Mouse (Mus musculus) embryonic facial prominence, embryonic 12.5 days (tissue): ENCODE measurements at regions not wholly inside any gene's neighbourhood (a gene's known extent, or its start where the extent isn't known, plus 50 kb on each side); places are given as distances from the start of the nearest gene placed in this dataset.

Experiments used
- ATAC-seq: fragments of 200-750 bp; cut with Nextera tagmentation; 2 replicates; pipeline ENCODE4 v1.8.0; 2017; ENCODE audit not compliant: insufficient number of reproducible peaks, insufficient read depth, low FRiP score, low TSS enrichment
- H3K27ac ChIP-seq: fragments of 300-500 bp; sonication (generic); 2 replicates; pipeline ENCODE4 v1.5.1; 2016; ENCODE audit warnings: mild to moderate bottlenecking
- H3K27me3 ChIP-seq: fragments of 300-500 bp; sonication (generic); 2 replicates; pipeline ENCODE4 v1.6.1; 2016; ENCODE audit warnings: mild to moderate bottlenecking, moderate library complexity
- H3K36me3 ChIP-seq: fragments of 300-500 bp; sonication (generic); 2 replicates; pipeline ENCODE4 v1.6.1; 2016; ENCODE audit warnings: mild to moderate bottlenecking
- H3K4me1 ChIP-seq: fragments of 300-500 bp; sonication (generic); 2 replicates; pipeline ENCODE4 v1.6.1; 2016
- H3K4me2 ChIP-seq: fragments of 300-500 bp; sonication (generic); replicated peaks from 2 replicates; pipeline ENCODE4 v1.6.1; 2016; ENCODE audit warnings: mild to moderate bottlenecking, moderate library complexity
- H3K4me3 ChIP-seq: fragments of 300-500 bp; sonication (generic); 2 replicates; pipeline ENCODE4 v1.5.1; 2016; ENCODE audit warnings: mild to moderate bottlenecking
- H3K9ac ChIP-seq: fragments of 300-500 bp; sonication (generic); 2 replicates; pipeline ENCODE4 v1.6.1; 2016; ENCODE audit warnings: mild to moderate bottlenecking, moderate library complexity
- H3K9me3 ChIP-seq: fragments of 300-500 bp; sonication (generic); 2 replicates; pipeline ENCODE4 v1.6.1; 2016; ENCODE audit warnings: mild to moderate bottlenecking, moderate library complexity
- WGBS: fragments of 180-500 bp; shearing (Covaris S2); methylation state at CpG from one replicate; pipeline ENCODE4 v1.1.7; 2016; 5-methylcytosine and 5-hydroxymethylcytosine counted together

DNA sequence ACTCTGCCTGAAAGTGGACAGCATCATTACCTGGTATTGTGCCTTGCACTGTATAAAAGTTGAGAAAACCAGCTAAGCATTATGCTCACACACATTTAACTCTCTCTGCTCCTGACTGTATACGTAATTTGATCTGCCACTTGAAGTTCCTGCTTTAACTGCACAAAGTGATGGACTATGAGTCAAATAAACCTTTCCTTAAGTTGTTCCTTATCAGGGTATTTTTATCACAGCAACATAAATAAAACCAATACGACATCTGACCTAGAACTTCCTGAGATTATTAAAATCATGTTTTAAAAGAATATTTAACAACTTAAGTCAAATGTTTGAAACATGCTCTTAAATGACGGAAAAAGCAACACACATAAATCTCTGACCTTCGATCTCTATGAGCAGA is 134.9 kb upstream of the Meis1 start:
- Histone ChIP-seq H3K4me3 (no peak overlapping the region), H3K27ac (no peak overlapping the region), H3K27me3 (no peaks in the 10 kb centered on the region), H3K9me3 (no peaks in the 10 kb centered on the region), H3K4me1 (no peaks in the 10 kb centered on the region), H3K9ac (no peak overlapping the region), H3K36me3 (no peaks in the 10 kb centered on the region), H3K4me2 (no peak overlapping the region)
- 62% methylated on average over 4 of the region's 4 CpGs for WGBS
- no peak for ATAC-seq

DNA sequence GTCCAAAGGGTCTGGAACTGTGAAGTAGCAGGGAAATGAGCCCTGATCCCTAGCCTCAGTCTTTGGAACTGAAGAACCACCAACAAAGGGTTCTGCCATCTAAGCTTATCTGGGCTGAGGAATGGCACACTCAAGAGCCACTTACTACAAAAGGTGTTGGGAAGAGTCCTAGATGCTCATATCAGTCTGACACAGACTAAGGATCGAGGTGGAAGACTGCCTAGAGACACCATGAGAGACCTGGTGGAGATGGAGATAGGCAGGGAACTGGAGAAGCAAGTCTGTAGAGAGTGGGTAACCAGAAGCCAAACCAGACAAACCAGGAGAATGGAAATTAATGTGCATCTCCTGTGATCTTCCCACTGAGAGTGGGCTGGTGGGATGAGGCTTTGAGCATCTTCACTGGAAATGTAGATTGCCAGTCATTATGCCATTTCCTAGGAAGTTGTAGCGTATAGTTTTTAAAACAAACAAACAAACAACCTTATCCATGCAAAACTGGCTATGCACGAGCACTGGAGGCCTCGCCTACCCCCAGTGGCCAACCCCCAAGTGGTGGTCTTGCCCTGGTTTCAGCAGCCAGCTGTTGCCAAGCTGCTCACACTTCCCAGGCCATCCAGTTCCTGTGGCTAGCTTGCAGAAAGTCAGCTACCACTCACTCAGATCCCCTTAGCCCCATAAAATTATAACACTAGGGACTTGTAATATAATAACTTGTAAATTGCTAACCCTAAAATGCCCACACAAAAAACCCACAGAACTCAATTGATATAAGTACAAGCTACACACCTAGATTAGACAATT is 136.2 kb upstream of the Meis1 start:
- no peaks in the 10 kb centered on the region for H3K4me1 ChIP-seq
- H3K4me3 ChIP-seq, result no peak overlapping the region
- no peaks in the 10 kb centered on the region for H3K27me3 ChIP-seq
- H3K27ac ChIP-seq, result no peak overlapping the region
- H3K9ac ChIP-seq, result no peak overlapping the region
- H3K9me3 ChIP-seq, result no peaks in the 10 kb centered on the region
- no peak for ATAC-seq
- no peak overlapping the region for H3K4me2 ChIP-seq
- 82% methylated on average over 4 of the region's 4 CpGs for WGBS
- no peaks in the 10 kb centered on the region for H3K36me3 ChIP-seq

DNA sequence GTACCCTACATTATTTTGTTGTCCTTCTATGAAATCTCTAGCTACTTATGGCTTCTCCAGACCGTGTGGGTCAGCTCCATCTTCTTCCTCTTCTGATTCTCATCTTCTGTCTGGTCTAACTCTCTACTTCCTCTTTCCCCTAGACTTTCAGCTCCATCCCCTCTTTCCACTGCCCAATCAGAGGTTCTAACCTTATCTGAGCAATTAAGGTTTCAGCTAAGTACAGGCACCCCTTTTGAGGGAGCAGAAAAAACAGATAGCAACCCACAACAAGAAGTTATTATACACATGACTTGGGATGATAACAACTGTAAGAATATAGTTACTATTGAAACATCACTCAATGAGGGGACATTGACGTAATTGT is 136.8 kb upstream of the Meis1 start:
- Histone ChIP-seq H3K4me1 (no peaks in the 10 kb centered on the region), H3K36me3 (no peaks in the 10 kb centered on the region), H3K4me3 (no peak overlapping the region), H3K27ac (no peak overlapping the region), H3K9ac (no peak overlapping the region), H3K4me2 (no peak overlapping the region), H3K9me3 (no peaks in the 10 kb centered on the region), H3K27me3 (no peaks in the 10 kb centered on the region)
- ATAC-seq, result no peak
- WGBS, result 85% methylated on average over 2 of the region's 2 CpGs

DNA sequence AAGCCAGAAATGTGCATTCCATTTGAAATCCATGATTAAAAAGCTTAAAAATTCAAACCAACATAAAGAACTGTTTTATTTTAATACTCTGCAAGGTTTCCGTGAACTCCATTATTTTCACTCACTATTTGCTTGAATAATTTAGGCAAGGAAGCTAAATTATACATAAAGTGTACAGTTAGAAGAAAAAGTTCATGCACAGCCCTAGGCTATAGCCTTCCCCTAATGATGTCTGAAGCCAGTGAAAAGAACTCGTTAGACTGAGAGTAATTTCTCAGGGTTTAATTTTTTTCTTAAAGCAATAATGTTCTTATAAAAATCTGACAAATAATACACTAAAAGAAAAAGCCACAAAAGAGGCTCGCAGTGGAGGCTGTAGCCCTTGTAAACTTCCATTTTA is 141.4 kb upstream of the Meis1 start:
- H3K4me1 ChIP-seq, result no peaks in the 10 kb centered on the region
- no peaks in the 10 kb centered on the region for H3K9me3 ChIP-seq
- no peak overlapping the region for H3K9ac ChIP-seq
- H3K36me3 ChIP-seq, result no peaks in the 10 kb centered on the region
- H3K4me2 ChIP-seq, result no peak overlapping the region
- ATAC-seq, result no peak
- no peaks in the 10 kb centered on the region for H3K27me3 ChIP-seq
- no peak overlapping the region for H3K4me3 ChIP-seq
- H3K27ac ChIP-seq, result no peak overlapping the region
- 42% methylated on average over 3 of the region's 3 CpGs for WGBS

DNA sequence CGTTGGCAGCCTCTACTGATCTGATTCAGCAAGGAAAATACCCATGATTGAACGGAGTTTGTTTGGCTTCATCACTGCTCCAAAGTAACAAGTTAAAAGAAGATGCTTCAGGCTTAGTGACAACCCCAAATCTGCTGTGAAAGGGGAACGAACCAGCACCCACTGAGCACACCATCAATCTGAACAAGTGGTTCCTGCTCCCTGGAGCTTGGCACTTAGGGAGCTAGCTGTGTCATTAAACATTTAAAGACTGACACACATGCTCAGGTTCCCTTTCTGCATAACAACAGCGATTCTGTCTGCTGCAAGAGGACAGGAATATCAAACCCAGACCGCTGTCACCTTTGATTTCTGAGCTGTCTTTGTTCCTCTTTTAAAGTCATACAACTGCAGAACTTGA is 141.9 kb upstream of the Meis1 start:
- 41% methylated on average over 5 of the region's 5 CpGs for WGBS
- no peaks in the 10 kb centered on the region for H3K27me3 ChIP-seq
- H3K36me3 ChIP-seq, result no peaks in the 10 kb centered on the region
- H3K4me1 ChIP-seq, result no peaks in the 10 kb centered on the region
- no peak overlapping the region for H3K27ac ChIP-seq
- no peak overlapping the region for H3K4me2 ChIP-seq
- no peaks in the 10 kb centered on the region for H3K9me3 ChIP-seq
- H3K9ac ChIP-seq, result no peak overlapping the region
- no peak for ATAC-seq
- no peak overlapping the region for H3K4me3 ChIP-seq

DNA sequence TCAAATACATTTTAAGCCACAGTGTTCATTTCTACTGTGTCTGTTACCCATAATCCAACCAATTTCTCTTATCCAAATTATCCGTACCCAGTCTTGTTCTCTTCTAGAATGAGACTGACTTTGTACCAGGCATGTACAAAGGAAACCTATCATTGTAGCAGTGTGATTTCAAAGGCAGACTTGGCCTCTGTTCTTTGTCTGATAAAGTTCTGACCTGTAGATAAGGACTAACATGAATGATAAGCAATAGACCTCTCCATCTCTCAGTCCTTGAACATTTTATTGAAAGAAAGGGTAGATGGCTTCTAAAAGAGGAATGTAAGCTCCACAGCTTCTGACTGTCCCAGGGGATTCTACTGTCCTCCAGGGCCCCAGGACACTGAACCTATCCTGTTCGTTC is 152.2 kb upstream of the Meis1 start:
- no peak overlapping the region for H3K27ac ChIP-seq
- H3K27me3 ChIP-seq, result no peaks in the 10 kb centered on the region
- no peaks in the 10 kb centered on the region for H3K9me3 ChIP-seq
- no peak overlapping the region for H3K4me2 ChIP-seq
- 80% methylated on average over 2 of the region's 2 CpGs for WGBS
- no peak overlapping the region for H3K4me3 ChIP-seq
- no peaks in the 10 kb centered on the region for H3K36me3 ChIP-seq
- no peaks in the 10 kb centered on the region for H3K4me1 ChIP-seq
- no peak for ATAC-seq
- H3K9ac ChIP-seq, result no peak overlapping the region

DNA sequence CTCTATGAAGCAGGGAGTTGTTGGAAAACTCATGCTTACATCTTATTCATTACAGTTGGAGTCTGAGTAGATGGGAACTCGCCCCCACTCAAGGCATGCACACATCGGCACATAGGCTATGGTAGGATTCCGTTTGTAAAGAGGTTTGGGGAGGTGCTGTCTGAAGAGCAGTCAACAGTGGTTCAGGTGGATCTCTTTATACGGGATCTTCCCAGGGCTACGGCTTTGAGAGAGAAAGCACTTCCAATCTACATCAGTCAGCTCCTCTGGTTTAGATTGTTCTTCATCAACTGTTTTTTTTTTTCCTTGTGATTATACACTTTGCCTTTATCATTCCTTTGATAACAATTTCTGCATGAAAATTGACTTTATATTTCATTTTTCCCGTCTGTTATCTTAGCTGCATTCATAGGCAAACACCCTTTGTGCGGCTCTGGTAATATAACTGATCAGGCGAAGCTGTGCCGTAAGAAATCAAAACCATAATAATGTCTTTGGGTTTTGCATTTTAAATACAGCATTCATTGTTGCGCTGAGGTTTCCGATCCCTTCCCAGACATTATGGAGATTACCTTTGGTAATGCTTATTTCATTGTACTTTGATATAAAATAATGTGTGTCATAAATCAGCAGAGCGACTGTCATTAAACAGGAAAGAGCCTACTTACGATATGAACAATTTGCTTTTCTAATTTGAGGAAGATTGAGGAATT is 155.7 kb upstream of the Meis1 start:
- no peaks in the 10 kb centered on the region for H3K27me3 ChIP-seq
- H3K36me3 ChIP-seq, result no peaks in the 10 kb centered on the region
- H3K9me3 ChIP-seq, result no peaks in the 10 kb centered on the region
- H3K27ac ChIP-seq, result no peak overlapping the region
- ATAC-seq, result no peak
- no peak overlapping the region for H3K4me3 ChIP-seq
- WGBS, result 86% methylated on average over 13 of the region's 13 CpGs
- no peaks in the 10 kb centered on the region for H3K4me1 ChIP-seq
- H3K9ac ChIP-seq, result no peak overlapping the region
- H3K4me2 ChIP-seq, result no peak overlapping the region

DNA sequence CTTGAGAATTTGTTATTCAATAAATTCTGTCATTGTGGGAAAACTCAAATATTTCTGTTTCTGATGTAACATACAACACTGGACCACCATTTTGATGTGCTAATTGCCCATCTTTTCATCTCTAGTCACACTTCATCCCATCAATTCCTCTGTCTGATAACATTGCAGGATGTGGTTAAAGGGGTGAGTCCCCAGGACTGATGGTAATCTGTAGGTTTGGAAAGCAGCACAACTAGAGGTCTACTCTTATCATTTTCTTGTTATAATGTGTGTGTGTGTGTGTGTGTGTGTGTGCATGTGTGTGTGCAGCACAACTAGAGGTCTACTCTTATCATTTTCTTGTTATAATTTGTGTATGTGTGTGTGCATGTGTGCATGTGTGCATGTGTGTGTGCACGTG is 160.5 kb upstream of the Meis1 start:
- no peak overlapping the region for H3K27ac ChIP-seq
- ATAC-seq, result no peak

DNA sequence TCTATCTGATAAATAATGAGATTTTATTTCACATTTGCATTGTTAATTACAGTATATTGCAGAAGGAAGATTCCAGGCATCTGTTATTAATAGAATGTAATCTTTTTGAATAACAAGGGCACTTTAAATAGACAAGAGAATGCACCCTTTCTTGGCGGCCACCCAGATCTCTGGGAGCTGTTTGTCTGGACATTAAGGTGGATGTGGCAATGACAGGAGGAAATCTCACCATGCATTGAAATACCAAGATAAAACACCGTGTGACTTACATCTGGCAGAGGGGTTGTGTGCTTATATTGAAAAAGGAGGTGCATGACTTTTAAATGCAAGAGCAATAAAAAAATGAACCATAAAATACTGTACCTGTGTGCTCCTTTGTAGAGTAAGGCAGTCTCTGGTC is 171.0 kb upstream of the Meis1 start:
- no peak overlapping the region for H3K27ac ChIP-seq
- no peak for ATAC-seq
- H3K9me3 ChIP-seq, result no peaks in the 10 kb centered on the region
- no peak overlapping the region for H3K4me3 ChIP-seq
- H3K36me3 ChIP-seq, result no peaks in the 10 kb centered on the region
- H3K9ac ChIP-seq, result no peak overlapping the region
- WGBS, result 58% methylated on average over 2 of the region's 2 CpGs
- H3K4me2 ChIP-seq, result no peak overlapping the region
- no peaks in the 10 kb centered on the region for H3K4me1 ChIP-seq
- H3K27me3 ChIP-seq, result no peaks in the 10 kb centered on the region

More for the DNA sequence above, 160.5 kb upstream of the Meis1 start:
- H3K4me3 ChIP-seq, result no peak overlapping the region
- no peak overlapping the region for H3K4me2 ChIP-seq
- H3K4me1 ChIP-seq, result no peaks in the 10 kb centered on the region
- H3K27me3 ChIP-seq, result no peaks in the 10 kb centered on the region
- no peaks in the 10 kb centered on the region for H3K36me3 ChIP-seq
- no peak overlapping the region for H3K9ac ChIP-seq
- 87% methylated on average over 1 of the region's 1 CpGs for WGBS
- H3K9me3 ChIP-seq, result no peaks in the 10 kb centered on the region

DNA sequence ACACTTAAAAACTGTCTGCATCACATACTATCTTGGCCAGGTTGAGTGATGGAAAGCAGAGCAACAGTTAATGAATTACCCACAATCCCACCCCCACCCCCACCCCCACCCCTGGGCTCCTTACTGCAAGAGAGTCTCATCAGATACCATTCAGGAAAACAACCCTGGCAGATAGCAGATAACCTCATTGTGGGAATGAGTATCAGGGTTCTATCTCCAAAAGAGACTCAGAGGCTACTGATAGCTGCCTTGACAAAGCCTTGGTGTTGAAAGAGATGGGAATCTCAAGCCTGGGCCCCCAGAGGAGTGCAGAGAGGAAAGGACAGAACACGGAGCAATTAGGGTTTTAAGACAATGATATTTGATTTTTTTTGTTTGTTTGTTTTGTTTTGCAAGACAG is 175.7 kb upstream of the Meis1 start:
- Histone ChIP-seq H3K9ac (no peak overlapping the region), H3K4me2 (no peak overlapping the region), H3K27me3 (no peaks in the 10 kb centered on the region), H3K9me3 (no peaks in the 10 kb centered on the region), H3K27ac (no peak overlapping the region), H3K4me3 (no peak overlapping the region), H3K4me1 (no peaks in the 10 kb centered on the region), H3K36me3 (no peaks in the 10 kb centered on the region)
- 50% methylated on average over 1 of the region's 1 CpGs for WGBS
- ATAC-seq, result no peak

DNA sequence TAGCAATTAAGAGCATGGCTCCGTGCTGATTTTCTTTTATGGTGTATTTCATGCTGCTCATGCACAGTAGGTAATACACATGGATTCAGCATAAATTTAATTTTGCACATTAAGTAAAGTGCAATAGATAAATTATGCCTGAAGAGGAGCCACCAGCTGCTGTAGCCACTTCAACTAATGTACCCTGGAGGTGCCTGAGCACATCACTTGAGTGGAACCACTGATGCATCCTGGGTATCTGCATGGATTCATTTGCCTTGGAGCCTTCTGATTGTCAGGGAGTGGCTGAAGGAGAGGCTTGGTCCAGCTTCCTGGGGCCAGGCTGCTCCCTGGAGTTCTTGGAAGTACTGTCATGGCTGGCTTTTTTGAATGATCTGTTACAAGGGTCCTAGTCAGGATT is 179.0 kb upstream of the Meis1 start:
- Histone ChIP-seq H3K4me2 (no peak overlapping the region), H3K36me3 (no peaks in the 10 kb centered on the region), H3K9me3 (no peaks in the 10 kb centered on the region), H3K9ac (no peak overlapping the region), H3K4me3 (no peak overlapping the region), H3K27me3 (no peaks in the 10 kb centered on the region), H3K4me1 (no peaks in the 10 kb centered on the region), H3K27ac (no peak overlapping the region)
- ATAC-seq, result no peak
- WGBS, result 87% methylated on average over 1 of the region's 1 CpGs
